Mouse (Mus musculus) spleen, postnatal 4 days (tissue): ENCODE measurements at regions not wholly inside any gene's neighbourhood (a gene's known extent, or its start where the extent isn't known, plus 50 kb on each side); places are given as distances from the start of the nearest gene placed in this dataset.

Experiments used
- DNase-seq, 2 experiments: peaks; one replicate each; pipeline ENCODE4 v3.0.0; 2022; ENCODE audit warnings: low spot score in 2 of 2

DNA sequence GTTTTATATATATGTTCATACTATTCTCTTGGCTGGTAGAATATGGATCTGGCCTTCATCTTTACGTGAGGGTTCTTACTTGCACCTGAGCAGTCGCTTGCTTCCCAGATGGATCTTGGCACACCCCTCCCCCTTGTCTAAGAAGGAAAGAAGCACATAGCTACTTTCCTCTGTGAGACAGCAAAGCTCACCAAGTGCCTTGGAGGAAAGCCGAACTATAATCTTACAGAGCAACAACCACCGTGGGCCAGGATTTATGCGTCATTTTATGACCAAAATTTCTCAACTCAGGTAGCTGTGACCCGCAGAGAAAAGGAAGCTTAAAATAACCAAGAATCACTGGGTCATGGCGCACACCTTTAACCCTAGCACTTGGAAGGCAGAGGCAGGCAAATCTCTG is 73.0 kb upstream of the Tspan2 start:
- no peak for DNase-seq

DNA sequence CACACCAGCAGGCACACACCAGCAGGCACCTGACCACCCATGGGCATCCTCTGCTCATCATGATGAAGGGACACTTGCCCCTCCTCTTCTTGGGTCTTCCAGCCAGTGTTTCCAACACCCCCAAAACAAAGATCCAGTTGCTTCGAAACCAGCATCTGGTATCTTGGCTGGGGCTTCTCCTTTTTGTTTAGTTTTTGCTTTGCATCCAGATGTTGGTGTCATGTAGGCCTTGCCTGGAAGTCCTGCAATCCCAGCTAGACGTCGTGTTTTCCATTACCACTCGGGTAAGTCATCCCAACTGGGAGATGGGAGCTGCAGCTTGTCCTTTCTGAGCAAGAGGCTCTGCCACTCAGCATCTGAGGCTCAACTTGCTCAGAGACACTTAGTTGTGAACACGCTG is 70.6 kb upstream of the Tspan2 start:
- DNase-seq: no peak

- DNase-seq: no peak
These were observed 69.6 kb upstream of the Tspan2 start for GRCm38 (mm10) chr3:102664665-102665190.

DNA sequence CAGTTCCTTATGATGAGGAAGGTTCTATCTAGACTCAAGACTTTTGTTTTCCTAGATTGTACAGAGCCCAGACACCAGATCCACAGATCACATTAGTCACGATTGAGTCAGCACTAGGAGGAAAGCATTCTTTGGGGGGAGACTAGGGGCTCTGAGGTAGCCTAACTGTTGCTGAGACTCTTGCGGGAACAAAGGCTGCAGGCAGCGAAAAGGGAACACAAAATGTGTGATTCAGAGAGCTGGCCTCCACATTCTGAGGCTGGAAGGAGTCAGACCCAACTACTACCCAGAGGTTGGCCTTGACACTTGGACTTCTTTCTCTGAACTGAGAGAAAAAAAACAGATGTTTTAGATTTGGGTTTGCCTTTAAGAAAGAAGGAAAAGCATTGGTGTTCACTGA is 66.5 kb upstream of the Tspan2 start:
- no peak for DNase-seq

DNA sequence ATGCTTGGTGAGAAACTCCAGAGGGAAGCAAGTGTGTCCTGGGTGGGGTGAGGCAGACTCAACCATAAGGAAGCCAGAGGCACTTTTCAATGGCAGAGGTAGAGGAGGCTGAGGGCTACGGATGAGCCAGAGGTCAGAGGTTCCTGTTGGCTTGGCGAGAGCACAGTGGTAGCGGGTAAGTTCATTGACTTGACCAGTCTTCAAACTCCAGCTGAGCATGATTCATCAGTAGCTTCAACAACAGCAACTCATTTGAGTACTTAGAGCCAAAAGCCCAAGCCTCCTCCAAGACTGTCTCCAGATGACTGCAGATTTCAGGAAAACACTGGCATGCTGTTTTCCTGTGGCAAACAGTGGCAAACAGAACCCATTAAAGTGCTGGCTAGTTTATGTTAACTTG is 65.8 kb upstream of the Tspan2 start:
- no peak for DNase-seq

DNA sequence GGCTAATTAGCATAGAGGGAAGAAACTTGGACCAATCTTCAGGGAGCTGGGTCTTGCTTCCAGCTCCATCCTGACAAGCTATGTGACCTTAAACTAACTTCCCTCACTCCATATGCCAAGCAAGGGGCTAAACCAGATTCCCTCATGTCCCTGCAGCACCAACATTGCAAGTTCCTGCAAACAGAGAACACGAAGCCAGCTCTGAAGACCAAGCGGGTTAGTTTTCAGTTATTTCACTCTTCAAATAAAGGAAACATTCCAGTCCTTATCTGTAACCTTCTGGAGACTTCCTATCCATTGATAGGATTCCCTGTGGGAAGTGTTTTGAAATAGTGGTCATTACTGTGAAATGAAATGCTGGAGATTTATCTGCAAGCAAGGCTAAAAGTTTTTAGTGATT is 64.4 kb upstream of the Tspan2 start:
- no peak for DNase-seq

DNA sequence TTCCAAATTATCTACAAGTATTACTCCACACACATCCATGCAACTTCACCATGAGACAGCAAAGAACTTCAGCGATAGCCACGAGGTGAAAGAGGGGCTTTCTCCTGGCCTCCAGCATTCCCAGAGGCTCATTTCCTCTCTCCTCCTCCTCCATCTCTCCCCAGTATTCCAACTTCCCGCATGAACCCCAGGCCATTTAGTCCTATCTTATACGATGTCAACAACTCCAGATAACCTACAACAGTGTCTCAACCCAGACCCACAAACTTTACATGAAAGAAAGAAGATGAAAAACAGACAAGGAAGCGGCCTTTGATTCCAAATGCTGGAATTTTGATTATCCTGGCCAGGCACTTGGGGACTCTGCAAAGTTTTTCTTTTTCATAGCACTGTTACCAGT is 63.8 kb upstream of the Tspan2 start:
- DNase-seq: no peak

DNA sequence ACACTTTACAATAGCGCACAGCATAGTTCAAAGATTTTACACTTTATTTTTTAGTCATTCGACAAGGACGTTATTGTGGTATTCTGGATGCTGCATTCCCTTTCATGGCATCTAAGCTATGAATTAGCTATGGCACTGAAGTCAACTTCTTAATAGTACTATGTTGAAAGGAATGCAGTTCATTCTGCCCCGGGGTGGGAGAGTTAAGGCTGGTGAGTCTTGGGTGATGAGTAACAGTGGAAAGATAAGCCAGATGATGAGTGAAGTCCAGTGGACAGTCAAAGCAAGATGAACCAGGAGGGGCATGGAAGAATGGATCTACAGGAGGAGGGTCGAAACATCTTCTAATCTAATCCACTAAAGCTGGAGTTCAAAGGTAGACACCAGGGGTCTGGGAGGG is 63.4 kb upstream of the Tspan2 start:
- DNase-seq: no peak

- no peak for DNase-seq
These were observed 60.8 kb upstream of the Tspan2 start for GRCm38 (mm10) chr3:102673506-102673905.

DNA sequence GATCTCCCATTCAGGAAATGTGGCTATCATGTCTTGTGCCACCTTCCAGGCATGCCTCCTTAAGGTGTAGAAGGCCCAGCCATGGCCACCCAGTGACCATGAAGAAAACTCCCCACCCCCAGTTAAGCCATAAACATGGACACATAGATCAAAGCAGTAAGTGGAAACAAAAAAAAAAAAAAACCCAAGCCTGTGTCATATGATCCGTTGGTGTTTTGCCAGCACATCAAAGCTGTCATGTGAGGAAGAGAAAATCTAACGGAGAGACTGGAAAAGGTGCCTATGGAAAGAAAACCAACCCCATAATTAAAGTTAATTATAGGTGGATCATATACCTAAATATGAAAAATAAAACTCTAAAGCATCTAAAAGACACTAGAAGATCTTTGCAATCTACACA is 60.3 kb upstream of the Tspan2 start:
- DNase-seq: no peak

- DNase-seq: no peak
These were observed 57.3 kb upstream of the Tspan2 start for GRCm38 (mm10) chr3:102676946-102677534.

GRCm38 (mm10) chr3:102678516-102678915 is 55.8 kb upstream of the Tspan2 start:
- no peak for DNase-seq

GRCm38 (mm10) chr3:102682424-102682823 is 51.9 kb upstream of the Tspan2 start:
- DNase-seq: no peak

- no peak for DNase-seq
These were observed 50.8 kb upstream of the Tspan2 start for GRCm38 (mm10) chr3:102683541-102683940.
